Mouse (Mus musculus): ENCODE measurements around the gene Ccdc22. TPM values are rescaled to one million over a fixed set of nuclear protein-coding genes. Genes with fewer than 3 reads are reported as not detected.
A peak's percentile ranks its signal among the peaks of the same experiment; 100 is the strongest.

Gene Ccdc22
- 10 to 100 TPM; 15.6 to 95.0 (median 38.7) TPM for total RNA-seq (2018; cell fraction: chromatin; rRNA removed)
- 10 to 100 TPM; 17.9 to 34.2 (median 24.6) TPM for total RNA-seq (2018; cell fraction: cytosol; rRNA removed)
- 10 to 100 TPM; 15.1 to 50.4 (median 22.6) TPM for total RNA-seq (2018; cell fraction: nucleus; rRNA removed)
- polyA plus RNA-seq (2018): 18.2 to 30.9 TPM (median 28.2 TPM) in 3 replicates

DNA sequence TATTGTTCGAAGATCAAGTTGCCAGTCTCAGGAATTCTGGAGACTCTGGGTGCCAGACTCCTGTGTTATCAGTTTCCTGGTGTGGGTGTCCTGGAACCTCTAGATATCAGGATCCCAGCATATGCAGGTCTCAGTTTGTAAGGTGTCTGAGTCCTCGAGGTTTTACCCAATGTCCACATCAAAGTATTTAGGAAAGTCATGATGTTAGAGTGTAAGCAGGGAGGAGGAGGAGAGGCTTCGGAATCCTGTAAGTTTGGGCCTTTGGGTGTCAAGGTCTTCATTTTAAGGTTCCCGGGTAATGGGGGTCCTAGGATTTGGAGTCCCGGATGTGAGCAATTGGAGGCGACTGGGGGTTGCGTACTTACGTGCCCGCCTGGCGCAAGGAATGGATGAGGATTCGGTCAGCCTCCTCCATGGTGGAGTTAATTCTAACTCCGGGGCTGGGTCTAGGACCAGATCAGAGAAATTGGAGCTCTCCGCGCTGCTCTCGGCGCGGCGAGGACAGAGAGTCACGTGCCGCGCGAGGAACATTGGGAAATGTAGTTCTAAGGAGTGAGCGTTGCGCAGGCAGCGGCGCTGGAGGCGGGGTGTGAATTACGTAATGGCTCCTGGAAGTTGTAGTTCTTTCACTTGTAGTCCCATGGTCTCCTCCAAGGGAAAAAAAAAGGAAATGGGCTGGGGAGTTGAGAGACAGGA, at the start of gene Ccdc22:
Gene Ccdc22 (minus strand): TSS at position 639 of the 696 bp plus-strand sequence.
- peak within 1 kb of the TSS; percentile 31 for H3K27ac ChIP-seq
- WGBS (ENCODE audit: missing documents): 17% methylated on average over 28 of the region's 28 CpGs
- peaks cover 33% of the 10 kb centered on the region; the same call in 1 of the 2 replicates for H3K79me2 ChIP-seq (ENCODE audit: inconsistent target)
- H3K36me3 ChIP-seq (ENCODE audit: inconsistent target): no peaks in the 10 kb centered on the region
- peak within 1 kb of the TSS; percentile 61 for H3K4me3 ChIP-seq (ENCODE audit: inconsistent target)

GRCm38 (mm10) chrX:7648671-7649304, 43.5 kb upstream of the Ccdc22 start:
- H3K36me3 ChIP-seq (ENCODE audit: inconsistent target): no peaks in the 10 kb centered on the region
- peak overlapping the region; percentile 44 for H3K4me3 ChIP-seq (ENCODE audit: inconsistent target)
- H3K79me2 ChIP-seq (ENCODE audit: inconsistent target): no peaks in the 10 kb centered on the region
- peak overlapping the region; percentile 41 for H3K27ac ChIP-seq
- 15% methylated on average over 24 of the region's 25 CpGs for WGBS (ENCODE audit: missing documents)

GRCm38 (mm10) chrX:7645349-7645748, 40.0 kb upstream of the Ccdc22 start:
- no peak overlapping the region for H3K4me3 ChIP-seq (ENCODE audit: inconsistent target)
- H3K36me3 ChIP-seq (ENCODE audit: inconsistent target): no peaks in the 10 kb centered on the region
- WGBS (ENCODE audit: missing documents): 17% methylated on average over 5 of the region's 5 CpGs
- H3K79me2 ChIP-seq (ENCODE audit: inconsistent target): no peaks in the 10 kb centered on the region
- no peak overlapping the region for H3K27ac ChIP-seq

- no peaks in the 10 kb centered on the region for H3K79me2 ChIP-seq (ENCODE audit: inconsistent target)
Observed at GRCm38 (mm10) chrX:7640785-7641184, 35.5 kb upstream of the Ccdc22 start.

GRCm38 (mm10) chrX:7639536-7640325, 34.4 kb upstream of the Ccdc22 start:
- Histone ChIP-seq H3K4me3 (ENCODE audit: inconsistent target) (no peak overlapping the region), H3K79me2 (ENCODE audit: inconsistent target) (no peaks in the 10 kb centered on the region), H3K36me3 (ENCODE audit: inconsistent target) (no peaks in the 10 kb centered on the region), H3K27ac (no peak overlapping the region)
- 40% methylated on average over 10 of the region's 13 CpGs for WGBS (ENCODE audit: missing documents)

More at GRCm38 (mm10) chrX:7640785-7641184, 35.5 kb upstream of the Ccdc22 start:
- 64% methylated on average over 8 of the region's 12 CpGs for WGBS (ENCODE audit: missing documents)
- no peaks in the 10 kb centered on the region for H3K36me3 ChIP-seq (ENCODE audit: inconsistent target)
- H3K4me3 ChIP-seq (ENCODE audit: inconsistent target): no peak overlapping the region
- no peak overlapping the region for H3K27ac ChIP-seq

GRCm38 (mm10) chrX:7638401-7639091, 33.2 kb upstream of the Ccdc22 start, which contains the start of gene Syp:
Syp (plus strand) TSS chrX:7638471.
- 23% methylated on average over 35 of the region's 42 CpGs for WGBS (ENCODE audit: missing documents)
- no peak within 1 kb of the TSS for H3K27ac ChIP-seq
- H3K36me3 ChIP-seq (ENCODE audit: inconsistent target): no peaks in the 10 kb centered on the region
- no peaks in the 10 kb centered on the region for H3K79me2 ChIP-seq (ENCODE audit: inconsistent target)
- H3K4me3 ChIP-seq (ENCODE audit: inconsistent target): peak within 1 kb of the TSS; percentile 0; the same call in 1 of the 2 replicates

- H3K36me3 ChIP-seq (ENCODE audit: inconsistent target): no peaks in the 10 kb centered on the region
- WGBS (ENCODE audit: missing documents): 67% methylated on average over 3 of the region's 3 CpGs
- H3K4me3 ChIP-seq (ENCODE audit: inconsistent target): no peak overlapping the region
- H3K27ac ChIP-seq: no peak overlapping the region
- H3K79me2 ChIP-seq (ENCODE audit: inconsistent target): no peaks in the 10 kb centered on the region
Observed at GRCm38 (mm10) chrX:7635101-7635500, 29.8 kb upstream of the Ccdc22 start.

DNA sequence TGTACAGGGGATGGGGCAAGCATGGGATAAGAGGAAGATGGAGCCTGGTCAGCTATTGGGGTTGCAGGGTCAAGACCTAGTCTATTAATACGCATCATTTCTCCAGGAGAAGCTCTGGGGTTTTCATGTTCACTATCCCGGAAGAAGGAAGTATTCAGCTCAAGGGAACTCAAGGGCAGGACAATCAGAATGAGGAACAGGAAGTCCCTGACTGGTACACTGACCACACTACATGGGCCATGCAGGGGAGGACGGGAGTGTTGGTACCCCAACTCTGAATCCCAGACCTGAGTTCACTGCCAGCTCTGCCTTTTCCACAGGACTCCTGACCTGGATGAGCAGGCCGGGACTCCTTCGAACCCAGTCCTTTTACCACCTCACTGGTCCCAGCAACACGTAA, 27.2 kb upstream of the Ccdc22 start:
- Histone ChIP-seq H3K4me3 (ENCODE audit: inconsistent target) (no peak overlapping the region), H3K36me3 (ENCODE audit: inconsistent target) (no peaks in the 10 kb centered on the region), H3K27ac (no peak overlapping the region), H3K79me2 (ENCODE audit: inconsistent target) (no peaks in the 10 kb centered on the region)
- 71% methylated on average over 6 of the region's 6 CpGs for WGBS (ENCODE audit: missing documents)

DNA sequence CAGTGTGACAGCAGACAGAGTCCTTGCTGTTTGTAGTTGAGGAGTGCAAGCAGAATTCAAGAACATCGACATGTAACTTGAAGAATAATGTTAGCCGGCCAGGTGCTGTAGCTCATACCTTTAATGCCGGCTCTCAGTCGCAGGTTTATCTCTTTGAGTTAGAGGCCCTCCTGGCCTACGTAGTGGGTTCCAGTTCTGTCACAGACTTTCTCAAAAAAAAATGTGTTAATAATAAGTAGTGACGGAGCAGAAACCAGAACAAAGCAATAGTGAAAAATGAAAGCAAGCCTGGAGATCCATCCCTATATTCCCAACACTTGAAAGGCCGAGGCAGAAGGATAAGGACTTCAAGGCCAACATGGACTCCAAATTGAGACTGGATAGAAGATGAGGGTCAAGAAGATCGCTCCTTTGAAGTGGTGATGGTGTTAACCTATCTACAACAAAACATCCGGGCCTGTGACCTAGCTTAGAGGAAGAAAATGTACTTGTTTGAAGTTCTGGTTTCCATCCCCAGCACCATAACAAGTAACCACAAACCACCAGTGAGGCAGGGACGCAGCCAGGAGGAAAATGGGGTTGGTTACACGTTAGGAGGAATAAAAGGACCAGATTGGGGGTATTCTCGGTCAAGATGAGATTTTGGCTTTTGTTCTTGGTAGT, 12.7 kb upstream of the Ccdc22 start:
- Histone ChIP-seq H3K4me3 (ENCODE audit: inconsistent target) (no peak overlapping the region), H3K36me3 (ENCODE audit: inconsistent target) (no peaks in the 10 kb centered on the region), H3K27ac (no peak overlapping the region), H3K79me2 (ENCODE audit: inconsistent target) (no peaks in the 10 kb centered on the region)
- 68% methylated on average over 12 of the region's 12 CpGs for WGBS (ENCODE audit: missing documents)

- WGBS (ENCODE audit: missing documents): 32% methylated on average over 24 of the region's 26 CpGs
- no peaks in the 10 kb centered on the region for H3K36me3 ChIP-seq (ENCODE audit: inconsistent target)
- no peaks in the 10 kb centered on the region for H3K79me2 ChIP-seq (ENCODE audit: inconsistent target)
- no peak overlapping the region for H3K27ac ChIP-seq
- H3K4me3 ChIP-seq (ENCODE audit: inconsistent target): no peak overlapping the region
Observed at GRCm38 (mm10) chrX:7610536-7611258, 5.4 kb upstream of the Ccdc22 start.

DNA sequence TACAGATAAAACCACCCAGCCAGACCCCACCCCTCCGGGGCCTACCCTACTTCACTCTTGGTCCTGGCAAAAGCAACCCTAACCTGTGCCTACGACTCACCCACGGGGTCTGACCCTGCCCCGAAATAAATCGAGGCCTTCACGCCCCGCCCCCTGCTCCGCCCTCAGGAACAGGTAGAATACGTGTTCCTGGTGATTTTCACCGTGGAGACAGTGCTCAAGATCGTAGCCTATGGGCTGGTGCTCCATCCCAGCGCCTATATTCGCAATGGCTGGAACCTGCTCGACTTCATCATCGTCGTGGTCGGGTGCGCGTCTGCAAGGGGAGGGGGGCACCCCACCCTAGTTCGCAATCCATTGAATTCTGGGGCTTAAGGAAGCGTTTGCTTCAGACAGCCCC, 4.7 kb upstream of the Ccdc22 start:
- Histone ChIP-seq H3K79me2 (ENCODE audit: inconsistent target) (peaks cover under 1% of the 10 kb centered on the region; the same call in 1 of the 2 replicates), H3K4me3 (ENCODE audit: inconsistent target) (no peak overlapping the region), H3K27ac (no peak overlapping the region), H3K36me3 (ENCODE audit: inconsistent target) (no peaks in the 10 kb centered on the region)
- WGBS (ENCODE audit: missing documents): 31% methylated on average over 21 of the region's 21 CpGs

GRCm38 (mm10) chrX:7606783-7607182, 1.5 kb upstream of the Ccdc22 start, which contains the start of gene Cacna1f:
Cacna1f (plus strand) TSS chrX:7607083.
- no peaks in the 10 kb centered on the region for H3K36me3 ChIP-seq (ENCODE audit: inconsistent target)
- H3K4me3 ChIP-seq (ENCODE audit: inconsistent target): no peak within 1 kb of the TSS
- H3K79me2 ChIP-seq (ENCODE audit: inconsistent target): peaks cover 24% of the 10 kb centered on the region; the same call in 1 of the 2 replicates
- no peak within 1 kb of the TSS for H3K27ac ChIP-seq
- WGBS (ENCODE audit: missing documents): 94% methylated on average over 5 of the region's 6 CpGs

GRCm38 (mm10) chrX:7605575-7605941, 241 bp upstream of the Ccdc22 start:
- WGBS (ENCODE audit: missing documents): 34% methylated on average over 6 of the region's 8 CpGs
- peaks cover 33% of the 10 kb centered on the region; the same call in 1 of the 2 replicates for H3K79me2 ChIP-seq (ENCODE audit: inconsistent target)
- H3K27ac ChIP-seq: no peak overlapping the region
- peak overlapping the region; percentile 61; the same call in 1 of the 2 replicates for H3K4me3 ChIP-seq (ENCODE audit: inconsistent target)
- no peaks in the 10 kb centered on the region for H3K36me3 ChIP-seq (ENCODE audit: inconsistent target)
